Mouse (Mus musculus) liver, adult 2 months (tissue): Measurements from ENCODE around the gene Rhod.
"Not testable (repeated sequence)": the region's sequence is repeated elsewhere in the genome, so short reads cannot be mapped to it uniquely, and the experiment has no call there.

ENCODE experiments used
- CTCF ChIP-seq: fragments of 200-500 bp; IDR thresholded peaks from 2 replicates; pipeline ENCODE4 v1.5.1; 2011; ENCODE audit warnings: low read depth, low read length, control low read depth
- POLR2A ChIP-seq: fragments of 200-500 bp; IDR thresholded peaks from 2 replicates; pipeline ENCODE4 v1.6.1; 2011; ENCODE audit warnings: low read length, control low read depth; ENCODE audit not compliant: insufficient read depth; ENCODE audit errors: extremely low read depth

- TF ChIP-seq CTCF, POLR2A: not testable (repeated sequence)
These were observed 14.8 kb upstream of the Rhod start for GRCm38 (mm10) chr19:4454040-4454439.
